Mouse (Mus musculus) small intestine, adult 2 months (tissue): ENCODE data around the gene Ssh2.

ENCODE experiments used
- CTCF ChIP-seq: fragments of 200-500 bp; IDR thresholded peaks from 2 replicates; pipeline ENCODE4 v1.5.1; 2012; ENCODE audit warnings: low read depth, mild to moderate bottlenecking, control low read depth, inconsistent platforms, low read length, moderate library complexity, mixed read lengths; ENCODE audit not compliant: insufficient replicate concordance, insufficient read length; ENCODE audit errors: extremely low read depth
- POLR2A ChIP-seq: fragments of 200-500 bp; IDR thresholded peaks from 2 replicates; pipeline ENCODE4 v1.6.1; 2012; ENCODE audit warnings: low read depth, mild to moderate bottlenecking, control low read depth, inconsistent platforms, low read length, moderate library complexity

DNA sequence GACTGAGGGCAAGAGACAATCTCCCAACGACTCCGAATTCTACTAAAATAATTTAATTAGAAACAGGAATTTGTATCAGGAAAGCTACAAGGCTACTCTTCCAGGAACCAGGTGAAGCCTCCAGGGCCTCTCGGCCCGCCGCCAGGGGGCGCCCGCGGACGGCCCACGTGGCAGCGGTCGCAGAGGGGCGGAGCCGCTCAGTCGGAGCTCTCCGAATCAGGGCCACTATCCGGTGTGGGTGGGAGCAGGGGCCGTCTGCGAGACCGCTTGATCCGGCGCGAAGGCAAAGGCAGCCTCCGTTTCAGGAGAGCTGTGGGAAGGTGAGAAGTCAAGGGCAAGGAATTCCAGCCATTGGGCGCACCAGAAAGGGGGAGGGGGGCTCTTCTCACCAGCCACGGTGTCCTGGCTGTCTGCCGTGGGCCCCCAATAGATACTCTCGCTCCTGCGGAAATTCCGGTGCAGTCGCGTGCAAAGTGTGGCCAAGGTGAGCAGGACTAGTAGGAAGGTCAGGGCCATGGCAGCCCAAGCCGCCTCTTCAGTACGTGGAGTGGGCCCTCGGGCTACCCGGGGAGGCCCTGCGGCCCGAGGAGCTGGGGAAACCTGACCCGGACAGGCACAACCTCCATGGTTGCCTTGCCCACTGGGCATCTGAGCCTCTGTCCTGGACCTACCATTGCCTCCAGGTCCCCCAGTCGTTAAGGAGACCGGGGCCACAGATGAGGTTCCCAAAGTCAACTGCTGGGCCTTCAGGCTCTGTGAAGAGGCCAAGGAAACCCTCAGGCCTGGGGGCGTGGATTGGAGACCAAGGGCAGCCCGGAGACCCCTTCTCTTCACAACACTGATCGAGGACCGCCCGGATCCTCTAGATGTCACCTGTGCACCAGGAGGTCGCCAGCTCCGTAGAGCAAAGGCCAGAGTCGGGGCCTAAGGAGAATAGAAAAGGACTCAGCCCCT is 292.3 kb downstream of the Ssh2 start:
- TF ChIP-seq CTCF (peak; percentile 97), POLR2A (no peak)
